Mouse (Mus musculus): ENCODE measurements around the gene Prpf8. TPM values are rescaled to one million over a fixed set of nuclear protein-coding genes. Genes with fewer than 3 reads are reported as not detected.
A peak's percentile ranks its signal among the peaks of the same experiment; 100 is the strongest.

Prpf8 gene
- polyA plus RNA-seq, 1 experiment from 2014 or later, result 15.8 TPM

GRCm38 (mm10) chr11:75519834-75520633 lies 33.4 kb downstream of the Prpf8 start:
- Histone ChIP-seq H3K4me3 (ENCODE audit: low read depth, low read length) (no peak overlapping the region), H3K27ac (replicated peaks) (no peak overlapping the region; the same call in 1 of the 2 replicates), H3K4me2 (replicated peaks; ENCODE audit: low read depth) (no peak overlapping the region), H3K9ac (ENCODE audit: low read length) (no peak overlapping the region), H3K9me3 (ENCODE audit: control insufficient read depth, low read length) (no peaks in the 10 kb centered on the region), H3K36me3 (ENCODE audit: control insufficient read depth, insufficient read depth, low read length) (no peaks in the 10 kb centered on the region), H3K4me1 (replicated peaks; ENCODE audit: control insufficient read depth, insufficient read depth) (no peaks in the 10 kb centered on the region), H3K27me3 (ENCODE audit: control insufficient read depth, insufficient read depth, low read length) (no peaks in the 10 kb centered on the region)
- TF ChIP-seq EP300 (optimal IDR thresholded peaks at IDR 0.05) (no peak), CTCF (IDR thresholded peaks at IDR 0.05; ENCODE audit: low read depth) (no peak)
- 75% methylated on average over 15 of the region's 15 CpGs for WGBS
- no peak for ATAC-seq (ENCODE audit: low FRiP score, low TSS enrichment)
- no peak for DNase-seq (ENCODE audit: low spot score)

GRCm38 (mm10) chr11:75521609-75522008 lies 35.0 kb downstream of the Prpf8 start:
- no peak for ATAC-seq (ENCODE audit: low FRiP score, low TSS enrichment)
- no peaks in the 10 kb centered on the region for H3K4me1 ChIP-seq (replicated peaks; ENCODE audit: control insufficient read depth, insufficient read depth)
- H3K9ac ChIP-seq (ENCODE audit: low read length), result no peak overlapping the region
- DNase-seq (ENCODE audit: low spot score), result no peak
- no peak overlapping the region for H3K27ac ChIP-seq (replicated peaks)
- no peaks in the 10 kb centered on the region for H3K36me3 ChIP-seq (ENCODE audit: control insufficient read depth, insufficient read depth, low read length)
- WGBS, result 86% methylated on average over 4 of the region's 4 CpGs
- no peak overlapping the region for H3K4me2 ChIP-seq (replicated peaks; ENCODE audit: low read depth)
- H3K4me3 ChIP-seq (ENCODE audit: low read depth, low read length), result no peak overlapping the region
- TF ChIP-seq CTCF (IDR thresholded peaks at IDR 0.05; ENCODE audit: low read depth) (no peak), EP300 (optimal IDR thresholded peaks at IDR 0.05) (no peak)
- no peaks in the 10 kb centered on the region for H3K27me3 ChIP-seq (ENCODE audit: control insufficient read depth, insufficient read depth, low read length)
- H3K9me3 ChIP-seq (ENCODE audit: control insufficient read depth, low read length), result no peaks in the 10 kb centered on the region

GRCm38 (mm10) chr11:75522793-75523192 lies 36.2 kb downstream of the Prpf8 start:
- DNase-seq (ENCODE audit: low spot score), result no peak
- Histone ChIP-seq H3K9ac (ENCODE audit: low read length) (no peak overlapping the region), H3K27me3 (ENCODE audit: control insufficient read depth, insufficient read depth, low read length) (no peaks in the 10 kb centered on the region), H3K4me2 (replicated peaks; ENCODE audit: low read depth) (no peak overlapping the region), H3K4me1 (replicated peaks; ENCODE audit: control insufficient read depth, insufficient read depth) (no peaks in the 10 kb centered on the region), H3K9me3 (ENCODE audit: control insufficient read depth, low read length) (no peaks in the 10 kb centered on the region), H3K27ac (replicated peaks) (no peak overlapping the region), H3K4me3 (ENCODE audit: low read depth, low read length) (no peak overlapping the region), H3K36me3 (ENCODE audit: control insufficient read depth, insufficient read depth, low read length) (no peaks in the 10 kb centered on the region)
- TF ChIP-seq EP300 (optimal IDR thresholded peaks at IDR 0.05), result no peak
- no peak for TF ChIP-seq CTCF (IDR thresholded peaks at IDR 0.05; ENCODE audit: low read depth)
- ATAC-seq (ENCODE audit: low FRiP score, low TSS enrichment), result no peak
- 89% methylated on average over 2 of the region's 2 CpGs for WGBS

DNA sequence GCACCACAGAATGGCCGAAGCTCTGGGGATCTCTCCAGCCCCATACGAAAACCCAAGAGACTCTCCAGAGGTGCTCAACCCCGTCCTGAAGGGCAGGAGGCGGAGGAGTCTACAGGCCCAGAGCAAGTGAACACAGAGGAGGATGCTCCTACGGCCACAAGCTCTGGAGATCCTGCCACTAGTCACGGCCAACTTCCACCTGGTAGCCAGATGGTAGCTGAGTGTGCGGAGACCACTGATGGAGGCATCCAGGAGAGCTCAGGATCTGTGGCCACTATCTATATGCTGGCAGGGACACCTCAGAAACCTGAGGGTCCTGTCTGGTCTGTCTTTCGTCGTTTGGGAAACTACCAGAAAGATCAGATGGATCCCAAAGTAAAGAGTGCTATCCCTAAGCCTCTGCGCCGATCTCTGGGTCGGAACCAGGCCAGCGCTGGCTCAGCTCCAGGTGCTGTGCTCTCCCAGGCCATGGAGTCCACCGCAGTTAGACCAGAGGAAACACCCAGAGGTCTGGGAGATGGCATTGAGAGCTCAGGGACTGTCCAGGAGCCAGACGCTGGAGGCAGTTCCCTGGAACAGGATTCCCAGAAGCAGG lies 39.0 kb downstream of the Prpf8 start:
- H3K4me3 ChIP-seq (ENCODE audit: low read depth, low read length), result no peak overlapping the region

GRCm38 (mm10) chr11:75526943-75527342 lies 40.3 kb downstream of the Prpf8 start:
- Histone ChIP-seq H3K4me2 (replicated peaks; ENCODE audit: low read depth) (no peak overlapping the region), H3K36me3 (ENCODE audit: control insufficient read depth, insufficient read depth, low read length) (no peaks in the 10 kb centered on the region), H3K27me3 (ENCODE audit: control insufficient read depth, insufficient read depth, low read length) (no peaks in the 10 kb centered on the region), H3K9me3 (ENCODE audit: control insufficient read depth, low read length) (no peaks in the 10 kb centered on the region), H3K4me1 (replicated peaks; ENCODE audit: control insufficient read depth, insufficient read depth) (no peaks in the 10 kb centered on the region), H3K4me3 (ENCODE audit: low read depth, low read length) (no peak overlapping the region), H3K27ac (replicated peaks) (no peak overlapping the region), H3K9ac (ENCODE audit: low read length) (no peak overlapping the region)
- ATAC-seq (ENCODE audit: low FRiP score, low TSS enrichment) (no peak), DNase-seq (ENCODE audit: low spot score) (no peak)
- 84% methylated on average over 6 of the region's 6 CpGs for WGBS
- TF ChIP-seq EP300 (optimal IDR thresholded peaks at IDR 0.05) (no peak), CTCF (IDR thresholded peaks at IDR 0.05; ENCODE audit: low read depth) (no peak)

More for the DNA sequence above, 39.0 kb downstream of the Prpf8 start:
- DNase-seq (ENCODE audit: low spot score) (no peak), ATAC-seq (ENCODE audit: low FRiP score, low TSS enrichment) (no peak)
- 84% methylated on average over 15 of the region's 15 CpGs for WGBS
- Histone ChIP-seq H3K36me3 (ENCODE audit: control insufficient read depth, insufficient read depth, low read length) (no peaks in the 10 kb centered on the region), H3K27me3 (ENCODE audit: control insufficient read depth, insufficient read depth, low read length) (no peaks in the 10 kb centered on the region), H3K9me3 (ENCODE audit: control insufficient read depth, low read length) (no peaks in the 10 kb centered on the region), H3K27ac (replicated peaks) (no peak overlapping the region), H3K9ac (ENCODE audit: low read length) (0 out of 2 replicates have a peak overlapping the region, but pooled peaks have one; percentile 31), H3K4me1 (replicated peaks; ENCODE audit: control insufficient read depth, insufficient read depth) (no peaks in the 10 kb centered on the region), H3K4me2 (replicated peaks; ENCODE audit: low read depth) (no peak overlapping the region)
- TF ChIP-seq CTCF (IDR thresholded peaks at IDR 0.05; ENCODE audit: low read depth) (no peak), EP300 (optimal IDR thresholded peaks at IDR 0.05) (no peak)

GRCm38 (mm10) chr11:75529771-75530170 lies 43.2 kb downstream of the Prpf8 start:
- 15% methylated on average over 4 of the region's 4 CpGs for WGBS
- Histone ChIP-seq H3K27me3 (ENCODE audit: control insufficient read depth, insufficient read depth, low read length) (no peaks in the 10 kb centered on the region), H3K9me3 (ENCODE audit: control insufficient read depth, low read length) (no peaks in the 10 kb centered on the region), H3K4me3 (ENCODE audit: low read depth, low read length) (no peak overlapping the region), H3K4me1 (replicated peaks; ENCODE audit: control insufficient read depth, insufficient read depth) (peaks cover 7% of the 10 kb centered on the region), H3K9ac (ENCODE audit: low read length) (no peak overlapping the region), H3K36me3 (ENCODE audit: control insufficient read depth, insufficient read depth, low read length) (no peaks in the 10 kb centered on the region), H3K4me2 (replicated peaks; ENCODE audit: low read depth) (no peak overlapping the region), H3K27ac (replicated peaks) (no peak overlapping the region)
- no peak for TF ChIP-seq CTCF (IDR thresholded peaks at IDR 0.05; ENCODE audit: low read depth)
- DNase-seq (ENCODE audit: low spot score) (no peak), ATAC-seq (ENCODE audit: low FRiP score, low TSS enrichment) (no peak)
